Mouse (Mus musculus) hematopoietic multipotent progenitor cell, adult 10-12 weeks (in vitro differentiated cells): ENCODE measurements around the gene Ly6g6d. TPM values are rescaled to one million over a fixed set of nuclear protein-coding genes. Genes with fewer than 3 reads are reported as not detected.

Experiments
- polyA plus RNA-seq: library from polyadenylated mRNA; stranded (reverse); fragments of >175 nt; gene quantifications from 2 replicates; pipeline ENCODE4 v1.2.3, GENCODE M21; 2012; ENCODE audit warnings: low replicate concordance

Gene Ly6g6d
- polyA plus RNA-seq: not detected in 2 replicates

DNA sequence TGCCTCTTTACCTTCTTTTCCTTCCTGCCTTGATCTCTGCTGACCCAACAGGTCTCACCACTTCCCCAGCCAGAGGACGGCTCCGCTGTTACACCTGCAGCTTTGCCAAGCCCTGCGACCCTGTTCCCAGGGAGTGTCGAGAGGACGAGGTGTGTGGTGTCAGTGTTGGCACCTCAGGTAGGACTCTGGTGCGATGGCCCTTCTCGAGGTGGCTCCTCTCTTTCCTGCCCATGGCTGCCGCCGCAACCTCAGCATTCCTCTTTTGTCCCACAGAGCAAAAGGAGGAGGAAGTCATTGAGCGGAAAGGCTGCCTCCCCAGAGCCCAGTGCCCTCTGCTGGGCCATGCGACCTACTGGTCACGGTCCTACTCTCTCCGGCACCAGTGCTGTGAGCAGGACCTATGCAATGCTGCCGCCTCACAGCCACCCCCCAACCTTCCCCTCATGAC lies at the start of gene Ly6g6d:
TSS of gene Ly6g6d (minus strand) at position 280 of the 448 bp plus-strand sequence.

DNA sequence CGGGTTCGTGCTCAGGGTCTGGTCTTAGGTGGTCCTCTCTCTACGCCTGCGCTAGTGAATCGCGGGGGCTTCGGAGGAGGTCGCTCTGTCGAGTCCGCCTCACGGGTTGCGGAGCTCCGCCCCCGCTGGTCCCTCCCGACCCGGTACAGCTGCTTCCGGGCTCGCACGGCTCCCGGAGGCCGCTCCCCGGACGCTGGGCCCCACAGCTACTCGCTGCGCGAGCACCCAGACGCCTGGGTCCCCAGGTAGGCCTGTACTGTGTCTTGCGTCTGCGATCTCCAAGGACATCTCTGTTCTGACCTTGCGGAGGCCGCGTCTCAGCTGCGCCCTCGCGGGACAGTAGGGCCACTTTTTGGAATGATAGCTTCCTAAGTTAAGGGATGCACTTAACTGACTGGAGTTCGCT lies 48.3 kb upstream of the Ly6g6d start, which contains the start of gene D17H6S53E:
TSS of gene D17H6S53E (plus strand) at position 168 of the 406 bp plus-strand sequence.

GRCm38 (mm10) chr17:35121871-35122303 lies 44.0 kb upstream of the Ly6g6d start, which contains the start of gene Csnk2b:
TSS of gene Csnk2b (minus strand) at chr17:35122053.

DNA sequence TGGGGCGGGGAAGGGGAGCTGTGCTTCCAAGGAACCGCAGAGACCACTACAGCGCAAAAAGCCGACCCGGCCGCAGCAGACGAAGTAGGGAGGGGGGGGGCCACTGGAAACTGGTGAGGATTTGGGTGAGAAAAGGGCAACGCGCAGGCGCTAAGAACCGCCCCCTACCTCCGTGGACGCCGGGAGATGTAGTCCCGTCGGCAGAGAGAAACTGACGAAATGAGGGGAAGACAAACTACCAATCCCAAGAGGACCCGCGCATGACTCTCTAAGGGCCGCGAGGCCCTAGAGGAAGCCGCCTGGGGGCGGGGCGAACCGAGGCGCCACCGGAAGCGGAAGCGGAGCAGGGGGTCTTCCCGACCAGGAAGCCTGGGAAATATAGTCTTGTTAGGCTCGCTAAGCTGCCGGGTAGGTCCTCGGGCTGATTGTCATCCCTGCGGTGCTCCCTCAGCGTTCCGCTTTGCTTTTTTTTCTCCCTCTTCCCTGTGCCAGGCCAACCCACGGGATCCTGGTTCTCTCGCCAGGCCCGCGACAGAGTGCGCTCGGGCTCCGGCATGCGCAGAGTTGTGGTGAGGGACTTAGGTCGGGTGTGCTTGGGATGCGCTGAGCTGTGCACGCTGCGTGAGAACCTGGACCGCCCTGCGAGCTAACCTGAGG lies 43.4 kb upstream of the Ly6g6d start, which contains the start of gene Gpank1:
TSS of gene Gpank1 (plus strand) at position 313 of the 657 bp plus-strand sequence.

GRCm38 (mm10) chr17:35115046-35116019 lies 37.5 kb upstream of the Ly6g6d start, which contains the start of gene Ly6g5b:
TSS of gene Ly6g5b (minus strand) at chr17:35115428.

DNA sequence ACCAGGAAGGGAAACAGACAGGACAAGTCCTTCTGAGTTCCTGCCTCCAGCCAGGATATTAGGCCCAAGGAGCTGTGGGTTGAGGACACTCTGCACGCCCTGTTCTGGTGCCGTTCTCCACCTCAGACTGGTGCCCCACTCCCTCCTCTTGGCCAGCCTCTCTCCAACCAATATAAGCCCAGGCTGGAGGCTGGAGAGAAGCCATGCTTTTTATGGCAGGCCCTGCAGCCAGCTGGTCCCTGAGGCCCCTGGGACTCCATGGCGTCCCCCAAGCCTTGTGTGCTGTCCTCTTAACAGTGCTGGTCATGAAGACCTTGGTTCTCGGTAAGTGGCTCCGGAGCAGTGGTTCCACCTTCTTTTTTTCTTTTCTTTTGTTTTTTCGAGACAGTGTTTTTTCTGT lies 30.2 kb upstream of the Ly6g6d start, which contains the start of gene Ly6g5c:
TSS of gene Ly6g5c (plus strand) at position 183 of the 400 bp plus-strand sequence.

GRCm38 (mm10) chr17:35088825-35089644 lies 11.2 kb upstream of the Ly6g6d start, which contains the start of gene Abhd16a:
TSS of gene Abhd16a (plus strand) at chr17:35089263.

GRCm38 (mm10) chr17:35085208-35085865 lies 7.5 kb upstream of the Ly6g6d start, which contains the start of gene Ly6g6f:
TSS of gene Ly6g6f (minus strand) at chr17:35085610.

DNA sequence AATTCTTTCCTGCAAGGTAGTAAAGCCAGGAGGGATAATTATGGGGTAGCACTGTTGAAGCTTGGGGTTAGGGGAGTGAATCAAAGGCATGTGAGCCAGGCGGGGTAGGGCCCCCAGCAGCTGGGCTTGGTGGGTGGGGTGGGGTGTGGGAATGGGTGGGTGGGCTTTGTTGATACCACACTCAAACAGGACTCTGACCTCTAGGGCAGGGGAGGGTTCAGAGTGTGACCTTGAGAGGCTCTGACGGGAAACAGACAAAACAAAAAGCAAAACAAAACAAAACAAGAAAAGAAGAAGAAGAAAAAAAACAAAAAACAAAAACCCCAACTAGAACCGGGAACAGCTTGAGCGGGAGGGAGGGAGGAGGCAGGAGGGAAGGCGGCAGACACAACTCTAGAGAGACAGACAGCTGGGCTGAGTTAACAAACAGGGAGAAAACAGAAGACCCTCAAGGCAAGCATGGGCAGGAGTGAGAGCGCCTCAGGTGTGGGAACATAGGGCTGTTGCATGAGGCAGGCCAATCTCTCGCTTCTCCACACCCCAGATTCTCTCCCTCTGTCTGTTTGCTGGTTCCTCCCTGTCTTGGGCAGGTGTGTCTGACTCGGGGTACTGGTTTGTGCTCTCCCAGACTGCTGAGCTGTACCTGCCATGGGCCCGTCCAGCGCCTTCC lies 1.2 kb downstream of the Ly6g6d start, which contains the start of gene Ly6g6e:
TSS of gene Ly6g6e (plus strand) at position 396 of the 670 bp plus-strand sequence.

DNA sequence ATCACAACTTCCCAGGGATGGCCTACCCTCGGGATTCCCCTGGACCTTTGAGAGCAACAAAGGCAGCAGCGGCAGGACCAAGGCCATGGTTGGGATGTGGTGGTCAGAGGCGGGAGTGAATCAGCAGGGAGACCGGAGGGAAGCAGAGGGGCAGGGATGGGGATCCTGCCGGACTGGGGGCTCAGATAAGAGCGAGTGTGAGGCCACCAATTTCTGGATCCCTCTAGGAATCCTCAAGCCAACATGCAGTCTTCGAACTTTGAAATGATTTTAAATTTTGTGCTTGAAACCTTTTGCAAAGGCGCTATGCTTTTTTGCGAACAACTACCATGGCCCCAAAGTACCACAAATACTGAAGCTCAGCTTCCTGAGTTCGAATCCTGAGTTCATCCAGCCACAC lies 11.8 kb downstream of the Ly6g6d start, which contains the start of gene Mpig6b:
TSS of gene Mpig6b (minus strand) at position 101 of the 400 bp plus-strand sequence.

GRCm38 (mm10) chr17:35064951-35065947 lies 12.6 kb downstream of the Ly6g6d start, which contains the start of gene Ly6g6c:
TSS of gene Ly6g6c (plus strand) at chr17:35065388.

DNA sequence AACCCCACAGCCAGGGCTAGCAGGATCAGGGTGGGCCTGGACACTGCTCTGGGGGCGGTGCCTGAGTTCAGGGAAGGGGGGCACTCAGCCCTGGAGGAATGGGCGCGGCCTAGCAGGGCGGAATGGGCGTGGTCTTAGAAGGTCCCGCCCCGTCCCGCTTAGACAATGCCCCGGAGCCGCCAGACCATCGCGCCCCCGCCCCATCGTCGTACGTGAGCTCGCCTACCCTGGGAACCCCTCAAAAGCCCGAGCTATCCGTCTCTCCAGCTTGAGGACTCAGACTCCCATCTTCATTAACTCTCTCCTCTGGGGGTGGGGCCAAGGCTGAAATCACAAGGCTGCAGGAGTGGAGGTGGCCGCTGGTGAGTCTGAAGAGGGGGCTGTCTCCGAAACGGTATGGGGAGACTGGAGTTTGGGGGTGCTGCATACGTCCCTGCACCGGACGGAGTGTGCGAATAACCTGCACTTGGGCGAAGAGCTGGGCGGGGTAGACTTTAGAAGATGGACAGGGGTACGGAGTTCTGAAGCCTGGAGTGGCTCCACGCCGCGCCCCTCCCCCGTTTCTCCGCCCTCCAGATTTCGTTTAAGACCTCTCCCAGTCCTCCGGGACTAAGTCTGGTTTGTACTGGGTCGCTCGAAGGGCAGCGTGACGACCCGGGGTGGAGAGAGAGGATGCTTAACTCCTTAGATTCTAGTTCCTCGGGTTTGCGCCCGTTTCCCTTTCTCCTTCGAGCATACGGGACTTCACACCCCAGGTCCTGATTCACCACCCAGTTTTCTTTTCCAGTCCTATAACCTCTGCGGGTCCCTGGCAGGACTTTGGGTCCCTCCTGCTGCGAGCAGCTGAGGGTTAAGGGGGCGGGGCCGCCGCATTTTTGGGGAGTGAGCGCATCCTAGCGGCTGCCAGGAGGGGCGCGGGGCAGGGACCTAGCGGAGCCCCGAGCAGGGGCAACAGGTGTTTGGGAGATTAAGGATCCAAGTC lies 18.7 kb downstream of the Ly6g6d start, which contains the start of gene Ddah2:
TSS of gene Ddah2 (plus strand) at position 125 of the 982 bp plus-strand sequence.

GRCm38 (mm10) chr17:35049561-35050016 lies 28.3 kb downstream of the Ly6g6d start, which contains the start of gene Clic1:
TSS of gene Clic1 (plus strand) at chr17:35049966.

GRCm38 (mm10) chr17:35046681-35047455 lies 31.0 kb downstream of the Ly6g6d start, which contains the start of gene Msh5:
TSS of gene Msh5 (minus strand) at chr17:35046745.

GRCm38 (mm10) chr17:35027277-35028068 lies 50.4 kb downstream of the Ly6g6d start, which contains the start of gene Sapcd1:
TSS of gene Sapcd1 (minus strand) at chr17:35028016.

